Mouse (Mus musculus) heart, postnatal 0 days (tissue): ENCODE measurements at regions not wholly inside any gene's neighbourhood (a gene's known extent, or its start where the extent isn't known, plus 50 kb on each side); places are given as distances from the start of the nearest gene placed in this dataset.

Experiments
- ATAC-seq: fragments of 200-750 bp; cut with Nextera tagmentation; 2 replicates; pipeline ENCODE4 v1.8.0; 2017; ENCODE audit warnings: low read depth, moderate number of reproducible peaks, moderate library complexity; ENCODE audit not compliant: insufficient read depth
- DNase-seq: peaks from one replicate; pipeline ENCODE4 v3.0.0-alpha.2; 2016; ENCODE audit warnings: low spot score
- H3K27ac ChIP-seq: fragments of 300-500 bp; sonication (generic); 2 replicates; pipeline ENCODE4 v1.5.1; 2014; ENCODE audit warnings: low read depth, mild to moderate bottlenecking
- H3K27me3 ChIP-seq: fragments of 300-500 bp; sonication (generic); 2 replicates; pipeline ENCODE4 v1.6.1; 2014; ENCODE audit warnings: low read length, mixed read lengths; ENCODE audit not compliant: control insufficient read depth, insufficient read depth
- H3K36me3 ChIP-seq: fragments of 300-500 bp; sonication (generic); replicated peaks from 2 replicates; pipeline ENCODE4 v1.6.1; 2014; ENCODE audit warnings: low read length, mixed read lengths; ENCODE audit not compliant: control insufficient read depth, insufficient read depth
- H3K4me1 ChIP-seq: fragments of 300-500 bp; sonication (generic); 2 replicates; pipeline ENCODE4 v1.6.1; 2014; ENCODE audit warnings: antibody characterized with exemption; ENCODE audit not compliant: control insufficient read depth, insufficient read depth
- H3K4me2 ChIP-seq: fragments of 300-500 bp; sonication (generic); 2 replicates; pipeline ENCODE4 v1.6.1; 2014; ENCODE audit warnings: low read depth, mild to moderate bottlenecking, low read length, moderate library complexity
- H3K4me3 ChIP-seq: fragments of 300-500 bp; sonication (generic); 2 replicates; pipeline ENCODE4 v1.5.1; 2014; ENCODE audit warnings: low read depth, low read length
- H3K9ac ChIP-seq: fragments of 300-500 bp; sonication (generic); replicated peaks from 2 replicates; pipeline ENCODE4 v1.6.1; 2014; ENCODE audit warnings: low read depth, low read length, mixed read lengths
- H3K9me3 ChIP-seq: fragments of 300-500 bp; sonication (generic); replicated peaks from 2 replicates; pipeline ENCODE4 v1.6.1; 2016; ENCODE audit warnings: low read length; ENCODE audit not compliant: control insufficient read depth
- CTCF ChIP-seq: IDR thresholded peaks from 2 replicates; pipeline ENCODE4 v1.5.1; 2016; ENCODE audit warnings: antibody characterized with exemption, control low read depth, low read depth
- EP300 ChIP-seq: IDR thresholded peaks from 2 replicates; pipeline ENCODE4 v1.6.1; 2016; ENCODE audit warnings: antibody characterized with exemption, low read depth
- WGBS: fragments of 180-500 bp; shearing (Covaris S2); extraction: QIAGEN DNeasy Blood & Tissue Kit; methylation state at CpG from one replicate; pipeline ENCODE4 v1.1.7; 2014; 5-methylcytosine and 5-hydroxymethylcytosine counted together

DNA sequence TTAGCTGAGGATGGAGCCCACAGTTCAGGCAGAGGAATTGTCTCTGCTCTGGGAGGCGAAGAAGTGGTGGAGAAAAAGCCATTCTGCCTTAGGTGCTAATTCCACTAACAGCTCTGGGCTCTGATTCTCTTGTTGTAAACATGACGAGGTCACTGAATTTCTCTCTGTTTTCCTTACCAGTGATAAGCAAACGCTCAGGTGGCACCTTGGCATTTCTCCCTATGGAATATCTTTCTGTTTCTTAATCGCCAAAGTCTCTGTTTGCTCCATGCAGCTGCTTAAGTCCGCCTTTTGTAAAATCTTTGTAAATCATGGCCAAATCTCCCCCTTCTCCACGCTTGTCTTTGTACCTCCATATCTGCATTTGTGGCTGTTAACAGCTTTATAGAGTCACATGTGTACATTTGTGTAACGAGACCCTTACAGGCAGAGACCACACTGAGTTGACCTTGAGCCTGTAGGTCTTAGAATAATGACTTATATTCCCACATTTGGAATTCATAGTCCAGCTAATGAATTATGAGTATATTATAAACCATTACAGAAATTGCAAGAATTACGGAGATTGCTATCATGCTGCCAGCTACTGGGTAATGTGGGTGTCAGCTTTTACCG is 225.8 kb downstream of the Usp25 start:
- no peaks in the 10 kb centered on the region for H3K27me3 ChIP-seq
- H3K36me3 ChIP-seq = no peaks in the 10 kb centered on the region
- no peak for DNase-seq
- H3K4me2 ChIP-seq = no peak overlapping the region
- TF ChIP-seq EP300 (no peak), CTCF (no peak)
- H3K9ac ChIP-seq = no peak overlapping the region
- H3K4me1 ChIP-seq = no peaks in the 10 kb centered on the region
- H3K9me3 ChIP-seq = no peaks in the 10 kb centered on the region
- H3K27ac ChIP-seq = no peak overlapping the region
- no peak for ATAC-seq
- no peak overlapping the region for H3K4me3 ChIP-seq
- WGBS = 75% methylated on average over 9 of the region's 9 CpGs

DNA sequence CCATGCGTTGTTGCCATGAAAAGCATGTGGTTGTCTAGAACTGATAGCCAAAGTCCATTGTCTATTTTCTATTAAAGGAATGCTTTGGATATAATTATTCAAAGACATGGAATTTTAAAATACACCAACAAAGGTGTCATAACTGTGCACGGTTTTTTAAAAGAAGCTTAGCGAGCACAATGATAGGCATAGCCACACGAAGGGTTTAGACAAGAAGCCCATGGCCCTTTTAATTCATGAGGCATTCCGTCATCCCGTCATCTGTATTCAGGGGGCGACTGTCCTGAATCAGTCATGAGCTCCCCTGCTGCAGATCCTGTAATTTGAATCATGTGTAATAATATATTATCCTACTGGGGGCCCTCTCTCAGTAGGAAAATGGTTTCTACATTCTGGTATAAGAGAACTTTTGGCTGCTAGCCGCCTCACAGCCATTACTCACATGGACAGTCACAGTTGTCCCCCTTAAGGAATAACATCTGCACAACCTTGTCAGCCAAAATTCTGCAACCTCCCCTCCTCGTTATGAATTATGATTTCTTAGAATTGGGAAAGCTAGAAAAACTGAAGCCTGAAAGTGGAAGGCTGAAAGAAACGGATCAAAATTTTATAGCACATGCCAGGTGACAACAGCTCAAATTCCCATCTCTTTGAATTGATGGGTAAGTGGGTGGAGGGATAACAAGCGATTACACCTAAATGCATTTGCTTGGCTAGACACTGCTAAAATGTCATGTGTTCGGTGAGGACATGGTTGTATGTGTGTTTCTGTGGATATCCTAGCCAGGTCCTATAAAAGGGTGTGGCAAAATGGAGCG is 225.1 kb downstream of the Usp25 start:
- TF ChIP-seq EP300 = no peak
- no peak for TF ChIP-seq CTCF
- no peak overlapping the region for H3K9ac ChIP-seq
- no peaks in the 10 kb centered on the region for H3K9me3 ChIP-seq
- WGBS = 76% methylated on average over 13 of the region's 13 CpGs
- H3K27me3 ChIP-seq = no peaks in the 10 kb centered on the region
- DNase-seq = no peak
- H3K27ac ChIP-seq = no peak overlapping the region
- H3K4me3 ChIP-seq = no peak overlapping the region
- ATAC-seq = no peak
- H3K4me1 ChIP-seq = no peaks in the 10 kb centered on the region
- no peak overlapping the region for H3K4me2 ChIP-seq
- H3K36me3 ChIP-seq = no peaks in the 10 kb centered on the region

DNA sequence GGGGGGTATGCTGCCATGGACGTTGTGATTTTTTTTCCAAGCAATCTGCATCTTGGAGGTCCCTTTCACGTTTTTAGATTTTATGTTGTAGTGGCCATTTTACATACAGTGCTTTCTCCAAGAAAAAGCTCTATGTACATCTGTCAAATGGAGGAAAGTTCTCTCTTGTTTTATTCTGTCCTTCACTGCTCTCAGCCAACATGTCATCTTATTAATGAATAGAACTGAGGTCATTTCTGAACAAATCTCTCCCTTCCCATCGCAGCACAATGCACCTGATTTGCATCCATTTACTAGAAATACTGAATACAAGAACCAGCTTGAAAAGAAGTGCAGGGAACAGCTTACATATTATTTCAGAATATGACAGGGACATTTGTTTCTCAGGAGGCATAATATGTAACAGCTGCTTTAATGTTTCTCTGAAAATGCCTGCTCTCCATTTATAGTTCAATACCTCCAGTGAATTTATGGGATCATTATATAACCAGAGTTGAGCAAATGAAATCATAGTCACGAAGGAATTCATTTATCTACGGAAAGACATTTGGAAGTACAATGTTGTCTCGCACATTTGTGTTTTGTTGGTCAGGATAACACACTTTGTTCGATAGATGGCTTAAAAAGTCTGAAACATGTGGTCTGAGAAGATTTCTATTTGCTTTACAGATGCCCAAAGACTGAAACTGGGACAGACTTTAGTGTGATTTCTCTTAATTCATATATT is 224.3 kb downstream of the Usp25 start:
- H3K9me3 ChIP-seq = no peaks in the 10 kb centered on the region
- 70% methylated on average over 7 of the region's 7 CpGs for WGBS
- no peak for TF ChIP-seq CTCF
- TF ChIP-seq EP300 = no peak
- H3K9ac ChIP-seq = no peak overlapping the region
- H3K4me2 ChIP-seq = no peak overlapping the region
- H3K27ac ChIP-seq = no peak overlapping the region
- H3K4me3 ChIP-seq = no peak overlapping the region
- H3K4me1 ChIP-seq = no peaks in the 10 kb centered on the region
- H3K27me3 ChIP-seq = no peaks in the 10 kb centered on the region
- DNase-seq (no peak), ATAC-seq (no peak)
- H3K36me3 ChIP-seq = no peaks in the 10 kb centered on the region

DNA sequence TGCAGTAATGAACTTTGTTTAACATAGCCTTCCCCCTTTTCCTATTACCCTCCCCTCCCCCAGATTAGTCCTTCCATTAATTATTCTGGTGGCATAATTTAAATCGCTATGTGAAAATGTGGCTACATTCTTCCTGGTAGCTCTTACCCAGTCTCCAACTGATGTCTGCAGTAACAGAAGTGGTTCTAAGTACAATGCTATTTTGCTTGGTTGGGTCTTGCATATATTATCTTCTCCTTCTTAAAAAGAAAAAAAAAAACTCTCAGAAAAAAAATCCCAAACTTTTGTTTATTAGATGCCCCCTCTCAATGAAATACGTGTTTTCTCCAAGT is 223.7 kb downstream of the Usp25 start:
- no peaks in the 10 kb centered on the region for H3K27me3 ChIP-seq
- DNase-seq (no peak), ATAC-seq (no peak)
- no peak for TF ChIP-seq CTCF
- TF ChIP-seq EP300 = no peak
- no peaks in the 10 kb centered on the region for H3K9me3 ChIP-seq
- no peaks in the 10 kb centered on the region for H3K4me1 ChIP-seq
- no peaks in the 10 kb centered on the region for H3K36me3 ChIP-seq
- no peak overlapping the region for H3K27ac ChIP-seq
- H3K4me2 ChIP-seq = peak overlapping the region; percentile 64
- H3K9ac ChIP-seq = 0 out of 2 replicates have a peak overlapping the region, but pooled peaks have one; percentile 28
- H3K4me3 ChIP-seq = peak overlapping the region; percentile 46
- 81% methylated on average over 2 of the region's 2 CpGs for WGBS

- H3K27me3 ChIP-seq = no peaks in the 10 kb centered on the region
- DNase-seq (peak; percentile 15), ATAC-seq (no peak)
- H3K27ac ChIP-seq = no peak overlapping the region
- no peaks in the 10 kb centered on the region for H3K9me3 ChIP-seq
- no peaks in the 10 kb centered on the region for H3K4me1 ChIP-seq
- peak overlapping the region; percentile 64 for H3K4me2 ChIP-seq
- H3K9ac ChIP-seq = 0 out of 2 replicates have a peak overlapping the region, but pooled peaks have one; percentile 28
- H3K4me3 ChIP-seq = peak overlapping the region; percentile 46
- WGBS = 23% methylated on average over 13 of the region's 13 CpGs
- no peak for TF ChIP-seq EP300
- TF ChIP-seq CTCF = no peak
- H3K36me3 ChIP-seq = no peaks in the 10 kb centered on the region
These were observed 223.2 kb downstream of the Usp25 start for GRCm38 (mm10) chr16:77236509-77237271.
